Mouse (Mus musculus) MEL (cell line): ENCODE data around the gene Pigb. TPM values are rescaled to one million over a fixed set of nuclear protein-coding genes. Genes with fewer than 3 reads are reported as not detected.

Source experiments
- DNase-seq: peaks from one replicate; pipeline ENCODE4 v3.0.0; 2011; ENCODE audit warnings: low read depth, low spot score
- H3K27ac ChIP-seq: 2 replicates; pipeline ENCODE4 v1.5.1; 2012; ENCODE audit warnings: low read depth, mild to moderate bottlenecking, control low read depth, low read length, moderate library complexity; ENCODE audit not compliant: control insufficient read depth
- H3K27me3 ChIP-seq, 2 experiments: fragments of 150-350 bp in 1 of 2; sonication (generic) in 1 of 2; 2 replicates each; pipeline ENCODE4 v1.6.1; 2012; ENCODE audit warnings: low read length in 2 of 2, mild to moderate bottlenecking in 2 of 2, improper control_type of control experiment in 1 of 2, moderate library complexity in 1 of 2; ENCODE audit not compliant: insufficient read depth in 2 of 2, control insufficient read depth in 1 of 2
- H3K36me3 ChIP-seq, 2 experiments: 2 replicates each; pipeline ENCODE4 v1.6.1; 2012 to 2014; ENCODE audit warnings: low read length in 2 of 2, improper control_type of control experiment in 1 of 2, inconsistent platforms in 1 of 2, mild to moderate bottlenecking in 1 of 2; ENCODE audit not compliant: insufficient read depth in 2 of 2, control insufficient read depth in 1 of 2
- H3K4me1 ChIP-seq, 2 experiments: fragments of 150-350 bp in 1 of 2; sonication (generic) in 1 of 2; 2 replicates each; pipeline ENCODE4 v1.6.1; 2012; ENCODE audit warnings: low read length in 2 of 2, improper control_type of control experiment in 1 of 2, mild to moderate bottlenecking in 1 of 2; ENCODE audit not compliant: insufficient read depth in 2 of 2, control insufficient read depth in 1 of 2
- H3K4me3 ChIP-seq, 2 experiments: fragments of 150-350 bp in 1 of 2; sonication (generic) in 1 of 2; 2 replicates each; pipeline ENCODE4 v1.5.1; 2012; ENCODE audit warnings: low read depth in 2 of 2, low read length in 2 of 2, mild to moderate bottlenecking in 2 of 2, moderate library complexity in 2 of 2, control low read depth in 1 of 2, improper control_type of control experiment in 1 of 2; ENCODE audit not compliant: control insufficient read depth in 1 of 2, insufficient read depth in 1 of 2
- H3K79me2 ChIP-seq: 2 replicates; pipeline ENCODE4 v1.6.1; 2012; ENCODE audit warnings: mild to moderate bottlenecking, low read length, moderate library complexity; ENCODE audit not compliant: control insufficient read depth, poor library complexity, insufficient read depth
- H3K9ac ChIP-seq: 2 replicates; pipeline ENCODE4 v1.6.1; 2012; ENCODE audit warnings: low read depth, mild to moderate bottlenecking, control low read depth, low read length, moderate library complexity; ENCODE audit not compliant: control insufficient read depth, poor library complexity, severe bottlenecking
- H3K9me3 ChIP-seq: fragments of 150-350 bp; sonication (generic); replicated peaks from 2 replicates; pipeline ENCODE4 v1.6.1; 2012; ENCODE audit warnings: mild to moderate bottlenecking, low read length, improper control_type of control experiment, moderate library complexity; ENCODE audit not compliant: insufficient read depth
- BHLHE40 ChIP-seq: IDR thresholded peaks from 2 replicates; pipeline ENCODE4 v1.6.1; 2012; ENCODE audit warnings: low read depth, mild to moderate bottlenecking, inconsistent platforms, low read length, improper control_type of control experiment, borderline replicate concordance
- CHD2 ChIP-seq: IDR thresholded peaks from 2 replicates; pipeline ENCODE4 v1.6.1; 2011; ENCODE audit warnings: low read length, improper control_type of control experiment
- CTCF ChIP-seq, 3 experiments: IDR thresholded peaks in 2 of 3; conservative IDR thresholded peaks in 1 of 3; 2 replicates each; pipeline ENCODE4 v1.5.1; 2011 to 2012; ENCODE audit warnings: low read length in 3 of 3, low read depth in 2 of 3, mild to moderate bottlenecking in 2 of 3, improper control_type of control experiment in 1 of 3, inconsistent platforms in 1 of 3, mixed read lengths in 1 of 3, moderate library complexity in 1 of 3; ENCODE audit not compliant: control insufficient read depth in 1 of 3, insufficient read depth in 1 of 3, poor library complexity in 1 of 3, severe bottlenecking in 1 of 3
- ELF1 ChIP-seq: IDR thresholded peaks from 2 replicates; pipeline ENCODE4 v1.6.1; 2014; ENCODE audit warnings: low read depth, mild to moderate bottlenecking, inconsistent platforms, low read length, improper control_type of control experiment, moderate library complexity
- ETS1 ChIP-seq: IDR thresholded peaks from 2 replicates; pipeline ENCODE4 v1.6.1; 2012; ENCODE audit warnings: low read depth, mild to moderate bottlenecking, inconsistent platforms, low read length, improper control_type of control experiment, moderate library complexity
- GABPA ChIP-seq: IDR thresholded peaks from 2 replicates; pipeline ENCODE4 v1.6.1; 2012; ENCODE audit warnings: low read depth, mild to moderate bottlenecking, inconsistent platforms, low read length, improper control_type of control experiment, moderate library complexity
- MAFK ChIP-seq: IDR thresholded peaks from 2 replicates; pipeline ENCODE4 v1.6.1; 2011; ENCODE audit warnings: low read depth, mild to moderate bottlenecking, low read length, improper control_type of control experiment, borderline replicate concordance
- MAZ ChIP-seq: IDR thresholded peaks from 2 replicates; pipeline ENCODE4 v1.6.1; 2012; ENCODE audit warnings: low read depth, mild to moderate bottlenecking, inconsistent platforms, low read length, improper control_type of control experiment
- MYC ChIP-seq: IDR thresholded peaks from 2 replicates; pipeline ENCODE4 v1.6.1; 2011; ENCODE audit warnings: low read depth, mild to moderate bottlenecking, low read length, improper control_type of control experiment, moderate library complexity
- NELFE ChIP-seq: IDR thresholded peaks from 2 replicates; pipeline ENCODE4 v1.6.1; 2011; ENCODE audit warnings: low read depth, low read length, improper control_type of control experiment
- NRF1 ChIP-seq: IDR thresholded peaks from 2 replicates; pipeline ENCODE4 v1.6.1; 2014; ENCODE audit warnings: low read depth, mild to moderate bottlenecking, inconsistent platforms, low read length, improper control_type of control experiment, moderate library complexity; ENCODE audit not compliant: poor library complexity, insufficient read depth, severe bottlenecking
- POLR2A ChIP-seq, 2 experiments: IDR thresholded peaks; 2 replicates each; pipeline ENCODE4 v1.6.1; 2011 to 2012; ENCODE audit warnings: low read length in 2 of 2, mild to moderate bottlenecking in 2 of 2, control low read depth in 1 of 2, improper control_type of control experiment in 1 of 2, low read depth in 1 of 2, moderate library complexity in 1 of 2; ENCODE audit not compliant: control insufficient read depth in 1 of 2, insufficient read depth in 1 of 2, poor library complexity in 1 of 2
- POLR2AphosphoS2 ChIP-seq: IDR thresholded peaks from 2 replicates; pipeline ENCODE4 v1.6.1; 2011; ENCODE audit warnings: low read length, improper control_type of control experiment
- POLR2AphosphoS5 ChIP-seq: IDR thresholded peaks from 2 replicates; pipeline ENCODE4 v1.6.1; 2012; ENCODE audit warnings: low read depth, borderline replicate concordance, mild to moderate bottlenecking, inconsistent platforms, low read length, moderate library complexity, mixed read lengths
- RAD21 ChIP-seq: IDR thresholded peaks from 2 replicates; pipeline ENCODE4 v1.6.1; 2011; ENCODE audit warnings: mild to moderate bottlenecking, low read depth, low read length, improper control_type of control experiment
- SMC3 ChIP-seq: IDR thresholded peaks from 2 replicates; pipeline ENCODE4 v1.6.1; 2011; ENCODE audit warnings: low read depth, low read length, improper control_type of control experiment
- TBP ChIP-seq: IDR thresholded peaks from 2 replicates; pipeline ENCODE4 v1.8.0; 2011; ENCODE audit warnings: low read depth, low read length, improper control_type of control experiment
- TCF12 ChIP-seq: IDR thresholded peaks from 2 replicates; pipeline ENCODE4 v1.6.1; 2014; ENCODE audit warnings: low read depth, mild to moderate bottlenecking, inconsistent platforms, low read length, improper control_type of control experiment, moderate library complexity
- ZKSCAN1 ChIP-seq: IDR thresholded peaks from 2 replicates; pipeline ENCODE4 v1.6.1; 2012; ENCODE audit warnings: low read depth, mild to moderate bottlenecking, inconsistent platforms, low read length, improper control_type of control experiment, moderate library complexity
- polyA plus RNA-seq, 2 experiments: library from polyadenylated mRNA; stranded (reverse) in 1 of 2; unstranded in 1 of 2; fragments of >175 nt in 1 of 2; fragments of >200 nt in 1 of 2; gene quantifications; 2 replicates each; pipeline versions ENCODE4 v1.2.1 to v1.2.4; 2012; ENCODE audit warnings: low replicate concordance in 2 of 2, low read depth in 1 of 2; ENCODE audit not compliant: insufficient read length in 2 of 2, insufficient read depth in 1 of 2, missing spikeins in 1 of 2
- total RNA-seq: library from RNA; depleted of rRNA; stranded (reverse); fragments of 300-350 nt; gene quantifications from 2 replicates; pipeline ENCODE4 v1.2.3, GENCODE M21; 2012

The Pigb gene
- total and polyA plus RNA-seq, 3 experiments = 3.7 to 12.0 TPM; not detected in 1

DNA sequence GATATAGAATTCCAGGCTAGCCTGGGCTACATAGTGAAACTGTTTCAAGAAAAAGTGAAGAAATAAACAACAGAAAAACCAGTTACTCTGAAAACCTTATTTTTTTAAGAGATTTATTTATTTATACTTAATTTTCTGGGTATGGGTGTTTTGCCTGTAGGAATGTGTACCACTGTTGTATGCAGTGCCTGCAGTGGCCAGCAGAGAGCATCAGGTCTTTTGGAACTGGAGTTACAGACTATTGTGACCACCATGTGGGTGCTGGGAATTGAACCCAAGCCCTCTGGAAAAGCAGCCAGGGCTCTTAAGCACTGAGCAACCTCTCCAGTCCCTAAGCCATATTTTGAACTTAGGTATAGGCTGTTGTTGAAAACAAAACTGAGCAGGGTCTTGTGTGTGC, 67.2 kb downstream of the Pigb start:
- no peak overlapping the region for H3K9ac ChIP-seq
- H3K27ac ChIP-seq = no peak overlapping the region
- no peaks in the 10 kb centered on the region for H3K36me3 ChIP-seq
- H3K27me3 ChIP-seq = no peaks in the 10 kb centered on the region
- no peaks in the 10 kb centered on the region for H3K79me2 ChIP-seq
- no peaks in the 10 kb centered on the region for H3K4me1 ChIP-seq
- TF ChIP-seq TCF12 (no peak), MAFK (no peak), SMC3 (peak; percentile 37), CTCF (IDR thresholded peaks at IDR 0.05 in 2 of 3, conservative IDR thresholded peaks at IDR 0.05 in 1 of 3; ENCODE audit: control insufficient read depth in 1 of 3, insufficient read depth in 1 of 3, low read depth in 2 of 3, low read length in 3 of 3, poor library complexity in 1 of 3, severe bottlenecking in 1 of 3) (peak; percentile 17 to 32 (median 25); a peak in 5 of 6 replicates), NELFE (no peak)
- no peak overlapping the region for H3K4me3 ChIP-seq
- H3K9me3 ChIP-seq = no peaks in the 10 kb centered on the region
- no peak for DNase-seq

DNA sequence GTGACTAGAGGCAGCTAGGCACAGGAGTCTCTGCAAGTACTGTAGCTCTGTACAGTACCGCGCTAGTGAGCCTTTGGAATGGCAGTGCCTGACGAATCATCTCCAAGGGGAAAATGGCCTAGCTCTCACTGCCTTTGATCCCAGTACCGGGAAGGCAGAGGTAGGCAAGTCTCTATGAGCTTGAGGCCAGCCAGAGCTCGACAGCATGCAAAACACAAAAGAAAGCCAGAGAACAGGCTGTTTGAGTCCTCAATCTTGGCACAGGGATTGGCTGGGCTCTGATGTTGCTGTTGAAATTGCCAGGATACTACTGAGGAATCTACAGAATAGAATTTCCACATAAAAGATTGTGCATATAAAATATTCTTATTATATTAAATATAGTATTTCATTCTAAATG, 67.7 kb downstream of the Pigb start:
- H3K4me3 ChIP-seq = no peak overlapping the region

DNA sequence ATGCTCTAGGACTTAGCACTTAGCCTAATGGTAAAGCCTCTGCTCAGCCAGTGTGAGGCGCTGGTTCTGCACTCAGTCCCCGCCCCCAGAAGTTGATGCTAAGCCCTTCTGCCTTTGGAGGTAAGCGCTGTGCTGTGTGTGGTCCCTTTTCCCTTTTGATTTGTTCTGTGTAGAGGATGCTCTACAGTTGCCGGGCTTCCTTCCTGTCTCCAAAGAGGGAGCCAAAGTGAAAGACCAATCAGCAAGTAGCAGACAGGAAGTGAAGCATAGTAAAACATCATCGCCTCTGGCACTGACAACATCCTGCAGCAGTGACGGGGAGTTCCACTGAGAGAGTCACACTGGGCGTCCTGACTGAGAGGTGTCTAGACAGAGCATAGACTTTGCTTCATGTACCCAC, 70.3 kb downstream of the Pigb start:
- no peak for DNase-seq
- peak in 2 of 3 experiments; percentile 38 to 44; a peak in 4 of 6 replicates for TF ChIP-seq CTCF (IDR thresholded peaks at IDR 0.05 in 2 of 3, conservative IDR thresholded peaks at IDR 0.05 in 1 of 3; ENCODE audit: control insufficient read depth in 1 of 3, insufficient read depth in 1 of 3, low read depth in 2 of 3, low read length in 3 of 3, poor library complexity in 1 of 3, severe bottlenecking in 1 of 3)
- no peak for TF ChIP-seq ELF1
- Histone ChIP-seq H3K27me3 (no peaks in the 10 kb centered on the region), H3K4me3 (no peak overlapping the region), H3K9me3 (no peaks in the 10 kb centered on the region), H3K27ac (no peak overlapping the region), H3K36me3 (no peaks in the 10 kb centered on the region), H3K79me2 (no peaks in the 10 kb centered on the region), H3K4me1 (no peaks in the 10 kb centered on the region), H3K9ac (no peak overlapping the region)

More for the DNA sequence above, 67.7 kb downstream of the Pigb start:
- TF ChIP-seq NRF1 (no peak), POLR2A (IDR thresholded peaks at IDR 0.05; ENCODE audit: control insufficient read depth in 1 of 2, insufficient read depth in 1 of 2, low read depth in 1 of 2, low read length in 2 of 2, poor library complexity in 1 of 2) (no peak), POLR2AphosphoS5 (no peak), RAD21 (no peak), MAZ (no peak), POLR2AphosphoS2 (no peak), TBP (no peak), BHLHE40 (no peak), CHD2 (no peak), ZKSCAN1 (no peak), MYC (no peak), GABPA (no peak), ETS1 (no peak)
- TF ChIP-seq, all 39 proteins: peak for 0
- Histone ChIP-seq H3K9me3 (no peaks in the 10 kb centered on the region), H3K79me2 (no peaks in the 10 kb centered on the region), H3K36me3 (no peaks in the 10 kb centered on the region), H3K27me3 (no peaks in the 10 kb centered on the region), H3K9ac (no peak overlapping the region), H3K27ac (no peak overlapping the region), H3K4me1 (no peaks in the 10 kb centered on the region)
- no peak for DNase-seq
